Mouse (Mus musculus) lung, adult 2 months (tissue): ENCODE data around the gene Camk1.

Experiments used
- CTCF ChIP-seq: fragments of 200-500 bp; IDR thresholded peaks from 2 replicates; pipeline ENCODE4 v1.5.1; 2011; ENCODE audit warnings: mild to moderate bottlenecking, low read length, control low read depth; ENCODE audit not compliant: insufficient read depth
- POLR2A ChIP-seq: fragments of 200-500 bp; IDR thresholded peaks from 2 replicates; pipeline ENCODE4 v1.6.1; 2011; ENCODE audit warnings: low read depth, mild to moderate bottlenecking, control low read depth, low read length, borderline replicate concordance; ENCODE audit errors: extremely low read depth

- TF ChIP-seq POLR2A = no peak
- TF ChIP-seq CTCF = no peak
These were observed 6.8 kb upstream of the Camk1 start for GRCm38 (mm10) chr6:113350538-113350937.
